35 mouse cellular contexts compared by ENCODE assay signal in genomic region chr3:69150921-69151320, GRCm38 (mm10).
"Had no signal": no experiment of that assay in that cellular context is flagged by ENCODE, and none has a peak within 500 bp of the region (broad histone marks: within the 10 kb centered on the region; RNA-seq: fewer than 3 reads in every experiment).

No protein-coding gene starts in this region.

- H3K36me3 ChIP-seq: heart, embryonic 10.5 days; heart, embryonic 12.5 days; heart, embryonic 13.5 days; heart, embryonic 15.5 days; hindbrain, embryonic 10.5 days; hindbrain, embryonic 12.5 days; hindbrain, embryonic 13.5 days; hindbrain, embryonic 15.5 days; intestine, embryonic 15.5 days; kidney, embryonic 15.5 days had no signal

- ATAC-seq: hindbrain, embryonic 16.5 days; hindbrain, postnatal 0 days; inflammation-experienced regulatory T-cells, adult 6 months; intestine, embryonic 15.5 days; intestine, embryonic 16.5 days; intestine, postnatal 0 days had no signal

- H3K4me1 ChIP-seq: heart, embryonic 10.5 days; heart, embryonic 12.5 days; heart, embryonic 13.5 days; heart, embryonic 15.5 days; hindbrain, embryonic 10.5 days; hindbrain, embryonic 12.5 days; hindbrain, embryonic 13.5 days; hindbrain, embryonic 15.5 days; intestine, embryonic 15.5 days; kidney, embryonic 15.5 days had no signal

- H3K4me2 ChIP-seq: heart, embryonic 11.5 days; heart, embryonic 12.5 days; heart, embryonic 13.5 days; heart, embryonic 15.5 days; hindbrain, embryonic 12.5 days; hindbrain, embryonic 13.5 days; hindbrain, embryonic 14.5 days; hindbrain, embryonic 15.5 days; intestine, embryonic 15.5 days; kidney, embryonic 15.5 days had no signal

- H3K27me3 ChIP-seq: heart, embryonic 12.5 days; heart, embryonic 13.5 days; heart, embryonic 15.5 days; hindbrain, embryonic 12.5 days; hindbrain, embryonic 13.5 days; hindbrain, embryonic 15.5 days; intestine, embryonic 15.5 days; kidney, embryonic 15.5 days had no signal

- H3K9me3 ChIP-seq: heart, embryonic 10.5 days; heart, embryonic 12.5 days; heart, embryonic 13.5 days; heart, embryonic 15.5 days; hindbrain, embryonic 10.5 days; hindbrain, embryonic 12.5 days; hindbrain, embryonic 13.5 days; hindbrain, embryonic 15.5 days; intestine, embryonic 15.5 days; kidney, embryonic 15.5 days had no signal

- H3K4me3 ChIP-seq: heart, embryonic 10.5 days; heart, embryonic 12.5 days; heart, embryonic 13.5 days; heart, embryonic 15.5 days; hindbrain, embryonic 10.5 days; hindbrain, embryonic 12.5 days; hindbrain, embryonic 13.5 days; hindbrain, embryonic 15.5 days; intestine, embryonic 15.5 days; kidney, embryonic 15.5 days; layer of hippocampus, adult 2 months had no signal

- H3K9ac ChIP-seq: heart, embryonic 12.5 days; heart, embryonic 13.5 days; heart, embryonic 15.5 days; hindbrain, embryonic 12.5 days; hindbrain, embryonic 13.5 days; hindbrain, embryonic 14.5 days; hindbrain, embryonic 15.5 days; intestine, embryonic 15.5 days; kidney, embryonic 15.5 days had no signal

- DNase-seq: heart, postnatal 10 days; heart, postnatal 14 days; heart, postnatal 36 days; heart, postnatal 4 days; kidney, adult 11 months; kidney, adult 18-20 months; kidney, adult 2 months; kidney, adult 8-10 months; kidney, adult 9 months; kidney, postnatal 10 days; kidney, postnatal 14 days; kidney, postnatal 25 days; kidney, postnatal 36 days; kidney, postnatal 4 days; layer of hippocampus, adult 9-11 months; layer of hippocampus, postnatal 36 days had no signal

- H3K27ac ChIP-seq: heart, embryonic 10.5 days; heart, embryonic 13.5 days; heart, embryonic 15.5 days; hindbrain, embryonic 10.5 days; hindbrain, embryonic 12.5 days; hindbrain, embryonic 13.5 days; hindbrain, embryonic 14.5 days; hindbrain, embryonic 15.5 days; hindbrain, postnatal 0 days; intestine, embryonic 15.5 days; kidney, embryonic 15.5 days; kidney, postnatal 0 days; layer of hippocampus, adult 2 months had no signal
